Mouse (Mus musculus): ENCODE data around the gene Trpc4. TPM values are rescaled to one million over a fixed set of nuclear protein-coding genes. Genes with fewer than 3 reads are reported as not detected.

The Trpc4 gene
- total and polyA plus RNA-seq, 2 experiments from 2014 or later: 11.9 to 22.3 TPM

GRCm38 (mm10) chr3:54249311-54249710, 93.5 kb downstream of the Trpc4 start:
- 82% methylated on average over 6 of the region's 6 CpGs for WGBS
- DNase-seq (no peak), ATAC-seq (no peak)
- no peak for TF ChIP-seq CTCF (IDR thresholded peaks at IDR 0.05; ENCODE audit: low read depth)
- no peaks in the 10 kb centered on the region for H3K27me3 ChIP-seq (ENCODE audit: insufficient read depth, low read length)
- H3K4me3 ChIP-seq (ENCODE audit: low read depth, low read length): no peak overlapping the region
- H3K9me3 ChIP-seq (ENCODE audit: low read length): no peaks in the 10 kb centered on the region
- H3K9ac ChIP-seq: no peak overlapping the region
- no peaks in the 10 kb centered on the region; the same call in 1 of the 2 replicates for H3K36me3 ChIP-seq (ENCODE audit: insufficient read depth)
- no peak overlapping the region for H3K27ac ChIP-seq (ENCODE audit: low read depth, low read length)
- H3K4me1 ChIP-seq (ENCODE audit: insufficient read depth): no peaks in the 10 kb centered on the region
- H3K4me2 ChIP-seq (ENCODE audit: low read depth): no peak overlapping the region

- Histone ChIP-seq H3K27me3 (ENCODE audit: insufficient read depth, low read length) (no peaks in the 10 kb centered on the region), H3K36me3 (ENCODE audit: insufficient read depth) (0 out of 2 replicates have a peak, but pooled peaks cover 3% of the 10 kb centered on the region), H3K9me3 (ENCODE audit: low read length) (no peaks in the 10 kb centered on the region), H3K4me3 (ENCODE audit: low read depth, low read length) (no peak overlapping the region), H3K9ac (no peak overlapping the region), H3K4me2 (ENCODE audit: low read depth) (no peak overlapping the region), H3K27ac (ENCODE audit: low read depth, low read length) (no peak overlapping the region), H3K4me1 (ENCODE audit: insufficient read depth) (no peaks in the 10 kb centered on the region)
- DNase-seq (no peak), ATAC-seq (no peak)
- 94% methylated on average over 1 of the region's 1 CpGs for WGBS
- no peak for TF ChIP-seq CTCF (IDR thresholded peaks at IDR 0.05; ENCODE audit: low read depth)
Measured at GRCm38 (mm10) chr3:54266943-54267342, 111.1 kb downstream of the Trpc4 start.

- H3K4me3 ChIP-seq (ENCODE audit: low read depth, low read length): no peak overlapping the region
- 0 out of 2 replicates have a peak overlapping the region, but pooled peaks have one; percentile 40 for H3K27ac ChIP-seq (ENCODE audit: low read depth, low read length)
- no peaks in the 10 kb centered on the region for H3K27me3 ChIP-seq (ENCODE audit: insufficient read depth, low read length)
- peak; percentile 86 for ATAC-seq
- peak; percentile 64 for DNase-seq
- 51% methylated on average over 6 of the region's 6 CpGs for WGBS
- H3K9me3 ChIP-seq (ENCODE audit: low read length): no peaks in the 10 kb centered on the region
- H3K4me1 ChIP-seq (ENCODE audit: insufficient read depth): no peaks in the 10 kb centered on the region
- no peak overlapping the region for H3K9ac ChIP-seq
- no peak overlapping the region for H3K4me2 ChIP-seq (ENCODE audit: low read depth)
- TF ChIP-seq CTCF (IDR thresholded peaks at IDR 0.05; ENCODE audit: low read depth): no peak
- 0 out of 2 replicates have a peak, but pooled peaks cover 3% of the 10 kb centered on the region for H3K36me3 ChIP-seq (ENCODE audit: insufficient read depth)
Measured at GRCm38 (mm10) chr3:54269180-54269579, 113.3 kb downstream of the Trpc4 start.

- no peak overlapping the region for H3K27ac ChIP-seq (ENCODE audit: low read depth, low read length)
- H3K4me3 ChIP-seq (ENCODE audit: low read depth, low read length): no peak overlapping the region
- ATAC-seq (no peak), DNase-seq (no peak)
- TF ChIP-seq CTCF (IDR thresholded peaks at IDR 0.05; ENCODE audit: low read depth): no peak
- WGBS: 68% methylated on average over 7 of the region's 7 CpGs
- H3K9ac ChIP-seq: no peak overlapping the region
- no peak overlapping the region for H3K4me2 ChIP-seq (ENCODE audit: low read depth)
- no peaks in the 10 kb centered on the region for H3K27me3 ChIP-seq (ENCODE audit: insufficient read depth, low read length)
- H3K9me3 ChIP-seq (ENCODE audit: low read length): no peaks in the 10 kb centered on the region
- no peaks in the 10 kb centered on the region for H3K36me3 ChIP-seq (ENCODE audit: insufficient read depth)
- H3K4me1 ChIP-seq (ENCODE audit: insufficient read depth): no peaks in the 10 kb centered on the region
Measured at GRCm38 (mm10) chr3:54274651-54275050, 118.8 kb downstream of the Trpc4 start.

- DNase-seq: no peak
- no peak for ATAC-seq
- TF ChIP-seq CTCF (IDR thresholded peaks at IDR 0.05; ENCODE audit: low read depth): no peak
- no peak overlapping the region for H3K4me3 ChIP-seq (ENCODE audit: low read depth, low read length)
- WGBS: 67% methylated on average over 3 of the region's 3 CpGs
- peaks cover 7% of the 10 kb centered on the region; the same call in 1 of the 2 replicates for H3K4me1 ChIP-seq (ENCODE audit: insufficient read depth)
- no peak overlapping the region for H3K9ac ChIP-seq
- H3K27ac ChIP-seq (ENCODE audit: low read depth, low read length): no peak overlapping the region
- H3K27me3 ChIP-seq (ENCODE audit: insufficient read depth, low read length): no peaks in the 10 kb centered on the region
- no peaks in the 10 kb centered on the region for H3K36me3 ChIP-seq (ENCODE audit: insufficient read depth)
- H3K9me3 ChIP-seq (ENCODE audit: low read length): no peaks in the 10 kb centered on the region
- H3K4me2 ChIP-seq (ENCODE audit: low read depth): no peak overlapping the region
Measured at GRCm38 (mm10) chr3:54289731-54290130, 133.9 kb downstream of the Trpc4 start.

- H3K36me3 ChIP-seq (ENCODE audit: insufficient read depth): no peaks in the 10 kb centered on the region
- H3K27me3 ChIP-seq (ENCODE audit: insufficient read depth, low read length): no peaks in the 10 kb centered on the region
- no peaks in the 10 kb centered on the region for H3K4me1 ChIP-seq (ENCODE audit: insufficient read depth)
- DNase-seq: no peak
- no peak overlapping the region for H3K27ac ChIP-seq (ENCODE audit: low read depth, low read length)
- H3K4me3 ChIP-seq (ENCODE audit: low read depth, low read length): no peak overlapping the region
- H3K9me3 ChIP-seq (ENCODE audit: low read length): no peaks in the 10 kb centered on the region
- no peak overlapping the region for H3K4me2 ChIP-seq (ENCODE audit: low read depth)
- no peak for ATAC-seq
- no peak for TF ChIP-seq CTCF (IDR thresholded peaks at IDR 0.05; ENCODE audit: low read depth)
- 49% methylated on average over 5 of the region's 5 CpGs for WGBS
- H3K9ac ChIP-seq: no peak overlapping the region
Measured at GRCm38 (mm10) chr3:54310604-54311003, 154.8 kb downstream of the Trpc4 start.

- H3K9ac ChIP-seq: no peak overlapping the region
- H3K4me1 ChIP-seq (ENCODE audit: insufficient read depth): no peaks in the 10 kb centered on the region
- H3K27me3 ChIP-seq (ENCODE audit: insufficient read depth, low read length): no peaks in the 10 kb centered on the region
- ATAC-seq (peak; percentile 50; the same call in 1 of the 2 replicates), DNase-seq (peak; percentile 54)
- TF ChIP-seq CTCF (IDR thresholded peaks at IDR 0.05; ENCODE audit: low read depth): peak; percentile 71
- peaks cover 8% of the 10 kb centered on the region for H3K36me3 ChIP-seq (ENCODE audit: insufficient read depth)
- no peak overlapping the region for H3K4me2 ChIP-seq (ENCODE audit: low read depth)
- WGBS: 23% methylated on average over 2 of the region's 2 CpGs
- no peak overlapping the region for H3K27ac ChIP-seq (ENCODE audit: low read depth, low read length)
- H3K4me3 ChIP-seq (ENCODE audit: low read depth, low read length): no peak overlapping the region
- H3K9me3 ChIP-seq (ENCODE audit: low read length): no peaks in the 10 kb centered on the region
Measured at GRCm38 (mm10) chr3:54314055-54314454, 158.2 kb downstream of the Trpc4 start.

Measured in forebrain, postnatal 0 days (tissue).